Mouse (Mus musculus): Measurements from ENCODE around the gene Map3k10. TPM values are rescaled to one million over a fixed set of nuclear protein-coding genes. Genes with fewer than 3 reads are reported as not detected.
A peak's percentile ranks its signal among the peaks of the same experiment; 100 is the strongest.

The Map3k10 gene
- total RNA-seq (2021) = 10 to 100 TPM; 35.3 to 39.1 TPM
- long read RNA-seq, experiment 1, partial matches to known transcripts = 1 of 3 reads
- long read RNA-seq, experiment 1, other reads (novel, unspliced or antisense) = 1 of 3 reads
- long read RNA-seq, experiment 2, partial matches to known transcripts = 2 of 9 reads
- long read RNA-seq, experiment 2, other reads (novel, unspliced or antisense) = 3 of 9 reads

GRCm38 (mm10) chr7:27674522-27675221, at the start of gene Map3k10:
Gene Map3k10, minus strand, starts transcription at chr7:27674598.
- intact Hi-C loops (cut with DNase I) = loop anchor here (2.0 to 5.0 kb wide), 2 partner anchors 14 to 497 kb away; partner anchors contain the start of genes Rab4b and Zfp607b
- peak within 1 kb of the TSS; percentile 87 for H3K4me3 ChIP-seq
- no peak for TF ChIP-seq CTCF (IDR thresholded peaks at IDR 0.05)
- peak within 1 kb of the TSS; percentile 96 for H3K27ac ChIP-seq
- DNase-seq = peak; percentile 96

GRCm38 (mm10) chr7:27721951-27722350, 47.6 kb upstream of the Map3k10 start:
- DNase-seq = no peak
- TF ChIP-seq CTCF (IDR thresholded peaks at IDR 0.05) = no peak
- H3K4me3 ChIP-seq = no peak overlapping the region
- intact Hi-C loops (cut with DNase I) = loop anchor here (10.0 kb wide), 1 partner anchor 67 kb away; the partner anchor contains the start of gene Ttc9b
- no peak overlapping the region for H3K27ac ChIP-seq

GRCm38 (mm10) chr7:27710402-27710801, 36.0 kb upstream of the Map3k10 start:
- intact Hi-C loops (cut with DNase I) = no loop called here
- no peak for TF ChIP-seq CTCF (IDR thresholded peaks at IDR 0.05)
- Histone ChIP-seq H3K4me3 (no peak overlapping the region), H3K27ac (no peak overlapping the region)
- no peak for DNase-seq

- no peak for DNase-seq
- no peak for TF ChIP-seq CTCF (IDR thresholded peaks at IDR 0.05)
- H3K4me3 ChIP-seq = no peak overlapping the region
Measured at GRCm38 (mm10) chr7:27696711-27697110, 22.3 kb upstream of the Map3k10 start.

GRCm38 (mm10) chr7:27691076-27691475, 16.7 kb upstream of the Map3k10 start:
- intact Hi-C loops (cut with DNase I) = loop anchor here (2.0 kb wide), 1 partner anchor 36 kb away; no protein-coding TSS in a partner anchor
- Histone ChIP-seq H3K27ac (no peak overlapping the region), H3K4me3 (no peak overlapping the region)
- DNase-seq = peak; percentile 29
- peak; percentile 70 for TF ChIP-seq CTCF (IDR thresholded peaks at IDR 0.05)

More at GRCm38 (mm10) chr7:27696711-27697110, 22.3 kb upstream of the Map3k10 start:
- no peak overlapping the region for H3K27ac ChIP-seq
- intact Hi-C loops (cut with DNase I) = no loop called here

GRCm38 (mm10) chr7:27688815-27689612, 14.6 kb upstream of the Map3k10 start, which contains the start of gene Zfp607b:
Gene Zfp607b, plus strand, starts transcription at chr7:27689340.
- H3K27ac ChIP-seq = peak within 1 kb of the TSS; percentile 85
- no peak for TF ChIP-seq CTCF (IDR thresholded peaks at IDR 0.05)
- intact Hi-C loops (cut with DNase I) = loop anchor here (2.0 to 5.0 kb wide), 2 partner anchors 14 to 357 kb away; partner anchors contain the start of gene Map3k10
- DNase-seq = peak; percentile 91
- peak within 1 kb of the TSS; percentile 75 for H3K4me3 ChIP-seq

- Histone ChIP-seq H3K27ac (peak overlapping the region; percentile 85), H3K4me3 (peak overlapping the region; percentile 75)
- no peak for DNase-seq
- TF ChIP-seq CTCF (IDR thresholded peaks at IDR 0.05) = no peak
- intact Hi-C loops (cut with DNase I) = loop anchor here (2.0 to 5.0 kb wide), 2 partner anchors 14 to 356 kb away; partner anchors contain the start of gene Map3k10
Measured at GRCm38 (mm10) chr7:27688246-27688788, 13.9 kb upstream of the Map3k10 start.

GRCm38 (mm10) chr7:27687836-27688235, 13.4 kb upstream of the Map3k10 start:
- DNase-seq = no peak
- intact Hi-C loops (cut with DNase I) = loop anchor here (2.0 to 5.0 kb wide), 2 partner anchors 13 to 356 kb away; partner anchors contain the start of gene Map3k10
- TF ChIP-seq CTCF (IDR thresholded peaks at IDR 0.05) = no peak
- H3K27ac ChIP-seq = no peak overlapping the region
- H3K4me3 ChIP-seq = no peak overlapping the region

- Histone ChIP-seq H3K27ac (no peak overlapping the region), H3K4me3 (no peak overlapping the region)
- no peak for DNase-seq
- TF ChIP-seq CTCF (IDR thresholded peaks at IDR 0.05) = no peak
- intact Hi-C loops (cut with DNase I) = loop anchor here (5.0 kb wide), 1 partner anchor 355 kb away; no protein-coding TSS in a partner anchor
Measured at GRCm38 (mm10) chr7:27687043-27687442, 12.6 kb upstream of the Map3k10 start.

- no peak for DNase-seq
- TF ChIP-seq CTCF (IDR thresholded peaks at IDR 0.05) = peak; percentile 77
- intact Hi-C loops (cut with DNase I) = loop anchor here (1.0 to 5.0 kb wide), 2 partner anchors 34 to 353 kb away; no protein-coding TSS in a partner anchor
- Histone ChIP-seq H3K4me3 (no peak overlapping the region), H3K27ac (no peak overlapping the region)
Measured at GRCm38 (mm10) chr7:27685681-27686080, 11.3 kb upstream of the Map3k10 start.

GRCm38 (mm10) chr7:27685220-27685619, 10.8 kb upstream of the Map3k10 start:
- intact Hi-C loops (cut with DNase I) = loop anchor here (1.0 to 5.0 kb wide), 2 partner anchors 34 to 353 kb away; no protein-coding TSS in a partner anchor
- no peak overlapping the region for H3K27ac ChIP-seq
- no peak overlapping the region for H3K4me3 ChIP-seq
- no peak for TF ChIP-seq CTCF (IDR thresholded peaks at IDR 0.05)
- DNase-seq = no peak

- intact Hi-C loops (cut with DNase I) = no loop called here
- no peak for DNase-seq
- no peak overlapping the region for H3K4me3 ChIP-seq
- TF ChIP-seq CTCF (IDR thresholded peaks at IDR 0.05) = no peak
- H3K27ac ChIP-seq = no peak overlapping the region
Measured at GRCm38 (mm10) chr7:27683218-27683617, 8.8 kb upstream of the Map3k10 start.
